ENCODE assay signal across 17 mouse cellular contexts in genomic region chrX:136986039-136986438, GRCm38 (mm10). TPM values are rescaled to one million over a fixed set of nuclear protein-coding genes. Genes with fewer than 3 reads are reported as not detected.
DNase-seq lines count a peak whose midpoint lies in the region; ATAC-seq and TF ChIP-seq lines count a peak whose summit lies in the region.
"Had no signal": no experiment of that assay in that cellular context is flagged by ENCODE, and none has a peak within 500 bp of the region (broad histone marks: within the 10 kb centered on the region; RNA-seq: fewer than 3 reads in every experiment).

No protein-coding gene starts in this region.

- TF ChIP-seq EP300 in liver, postnatal 0 days (IDR thresholded peaks at IDR 0.05; ENCODE audit: low read depth), result no peak

- ATAC-seq in liver, postnatal 0 days, result peak; percentile 44
- ATAC-seq in CD4-positive, CD25-positive, alpha-beta regulatory T cell, adult 4 months, result peak; percentile 70
- peak; percentile 98 for ATAC-seq in common myeloid progenitor, adult 5-6 weeks (replicated peaks; ENCODE audit: low read depth, poor library complexity, severe bottlenecking)
- ATAC-seq in neutrophil, adult 5-6 weeks (ENCODE audit: extremely low read depth, insufficient number of reproducible peaks, low FRiP score, poor library complexity, severe bottlenecking), result peak; percentile 90
- ATAC-seq in hindbrain, embryonic 13.5 days (ENCODE audit: low FRiP score), result no peak
- ATAC-seq in cerebellum, adult (ENCODE audit: insufficient number of reproducible peaks, low FRiP score, low TSS enrichment), result no peak
- ATAC-seq: forebrain, embryonic 13.5 days; hindbrain, postnatal 0 days had no signal

- H3K27ac ChIP-seq in liver, postnatal 0 days (ENCODE audit: low read depth), result no peak overlapping the region
- no peak overlapping the region for H3K27ac ChIP-seq in hindbrain, embryonic 13.5 days
- H3K27ac ChIP-seq: embryonic facial prominence, embryonic 15.5 days; forebrain, embryonic 13.5 days; hindbrain, postnatal 0 days; limb, embryonic 13.5 days; lung, embryonic 15.5 days; midbrain, embryonic 10.5 days had no signal

- H3K4me3 ChIP-seq in liver, postnatal 0 days (ENCODE audit: low read depth, low read length), result no peak overlapping the region
- H3K4me3 ChIP-seq in hindbrain, embryonic 13.5 days, result no peak overlapping the region
- H3K4me3 ChIP-seq: embryonic facial prominence, embryonic 15.5 days; forebrain, embryonic 13.5 days; limb, embryonic 13.5 days; lung, embryonic 15.5 days; midbrain, embryonic 10.5 days had no signal

- 0 out of 2 replicates have a peak, but pooled peaks cover 1% of the 10 kb centered on the region for H3K27me3 ChIP-seq in liver, postnatal 0 days (ENCODE audit: insufficient read depth, low read length)
- no peaks in the 10 kb centered on the region for H3K27me3 ChIP-seq in hindbrain, embryonic 13.5 days
- H3K27me3 ChIP-seq: embryonic facial prominence, embryonic 15.5 days; forebrain, embryonic 13.5 days; lung, embryonic 15.5 days had no signal

- no peak overlapping the region for H3K4me2 ChIP-seq in liver, postnatal 0 days (ENCODE audit: low read depth, low read length)
- H3K4me2 ChIP-seq in hindbrain, embryonic 13.5 days, result no peak overlapping the region
- H3K4me2 ChIP-seq: embryonic facial prominence, embryonic 15.5 days; forebrain, embryonic 13.5 days; limb, embryonic 13.5 days; lung, embryonic 15.5 days had no signal

- no peaks in the 10 kb centered on the region for H3K36me3 ChIP-seq in liver, postnatal 0 days (replicated peaks; ENCODE audit: insufficient read depth, low read length)
- H3K36me3 ChIP-seq in hindbrain, embryonic 13.5 days, result peaks cover 3% of the 10 kb centered on the region; the same call in 1 of the 2 replicates
- H3K36me3 ChIP-seq: embryonic facial prominence, embryonic 15.5 days; limb, embryonic 13.5 days; lung, embryonic 15.5 days; midbrain, embryonic 10.5 days had no signal

- TF ChIP-seq CTCF in liver, postnatal 0 days (IDR thresholded peaks at IDR 0.05; ENCODE audit: low read depth), result no peak

- no peaks in the 10 kb centered on the region for H3K4me1 ChIP-seq in liver, postnatal 0 days (ENCODE audit: insufficient read depth)
- peaks cover 1% of the 10 kb centered on the region for H3K4me1 ChIP-seq in hindbrain, embryonic 13.5 days (replicated peaks)
- H3K4me1 ChIP-seq: embryonic facial prominence, embryonic 15.5 days; forebrain, embryonic 13.5 days; limb, embryonic 13.5 days; lung, embryonic 15.5 days had no signal

- H3K9me3 ChIP-seq in liver, postnatal 0 days (ENCODE audit: low read length), result no peaks in the 10 kb centered on the region
- no peaks in the 10 kb centered on the region for H3K9me3 ChIP-seq in hindbrain, embryonic 13.5 days
- H3K9me3 ChIP-seq: embryonic facial prominence, embryonic 15.5 days; forebrain, embryonic 13.5 days; limb, embryonic 13.5 days; lung, embryonic 15.5 days; midbrain, embryonic 10.5 days had no signal

- no peak for DNase-seq in liver, postnatal 0 days
- no peak for DNase-seq in liver
- no peak for DNase-seq in gastrocnemius, postnatal 4 days (ENCODE audit: low spot score in 2 of 2)
- DNase-seq: cerebellum, adult 11-12 months; heart, adult 18-20 months; thymus, adult 2 months had no signal

- H3K9ac ChIP-seq in liver, postnatal 0 days (replicated peaks), result no peak overlapping the region
- H3K9ac ChIP-seq in hindbrain, embryonic 13.5 days, result no peak overlapping the region
- H3K9ac ChIP-seq: embryonic facial prominence, embryonic 15.5 days; forebrain, embryonic 13.5 days; limb, embryonic 13.5 days; lung, embryonic 15.5 days had no signal

RNA-seq across cellular contexts. Expression of gene Zcchc18, which starts 6.9 kb away (rescaled TPM):
- polyA plus RNA-seq in liver, postnatal 0 days (2015; fragmentation: Nextera tagmentation; extraction: Ambion mirVana), result 0.21 and 0.25 TPM in 2 replicates
- 10 to 100 TPM; 45.7 to 49.4 TPM for polyA plus RNA-seq in CD4-positive, CD25-positive, alpha-beta regulatory T cell, adult 4 months (2017; shearing (Covaris generic))
- 1.1 TPM in 1 of 2 replicates, not detected in the other for total RNA-seq in common myeloid progenitor, adult 5-6 weeks (2017)
- total RNA-seq in neutrophil, adult 5-6 weeks (2017), result 6.9 and 8.6 TPM in 2 replicates
- 264 and 268 TPM in 2 replicates for polyA plus RNA-seq in hindbrain, embryonic 13.5 days (2015; fragmentation: Nextera tagmentation; extraction: Ambion mirVana)
- total RNA-seq in gastrocnemius, postnatal 4 days (2021), result under 1 TPM; 0.22 to 0.39 TPM

RNA-seq across cellular contexts. Expression of gene Tmsb15b1, which starts 9.4 kb away (rescaled TPM):
- polyA plus RNA-seq in liver, postnatal 0 days (2015; fragmentation: Nextera tagmentation; extraction: Ambion mirVana), result 8.7 and 9.1 TPM in 2 replicates
- polyA plus RNA-seq in CD4-positive, CD25-positive, alpha-beta regulatory T cell, adult 4 months (2017; shearing (Covaris generic)), result 10 to 100 TPM; 24.2 to 27.3 TPM
- 5.6 and 12.8 TPM in 2 replicates for total RNA-seq in common myeloid progenitor, adult 5-6 weeks (2017)
- 5.3 and 7.0 TPM in 2 replicates for total RNA-seq in neutrophil, adult 5-6 weeks (2017)
- polyA plus RNA-seq in hindbrain, embryonic 13.5 days (2015; fragmentation: Nextera tagmentation; extraction: Ambion mirVana), result 38.3 and 46.4 TPM in 2 replicates
- total RNA-seq in gastrocnemius, postnatal 4 days (2021), result 1 to 10 TPM; 1.5 to 5.1 TPM
- total RNA-seq: heart, adult 18-20 months had no signal

RNA-seq across cellular contexts. Expression of gene Tmsb15l, which starts 9.4 kb away (rescaled TPM):
- 0.45 and 1.3 TPM in 2 replicates for polyA plus RNA-seq in liver, postnatal 0 days (2015; fragmentation: Nextera tagmentation; extraction: Ambion mirVana)
- 10 to 100 TPM in 1 of 2 experiments, 1 to 10 TPM in 1; 3.0 to 17.7 TPM for polyA plus RNA-seq in CD4-positive, CD25-positive, alpha-beta regulatory T cell, adult 4 months (2017; shearing (Covaris generic))
- 14.8 and 35.9 TPM in 2 replicates for total RNA-seq in common myeloid progenitor, adult 5-6 weeks (2017)
- total RNA-seq in neutrophil, adult 5-6 weeks (2017), result 3.7 and 6.6 TPM in 2 replicates
- polyA plus RNA-seq in hindbrain, embryonic 13.5 days (2015; fragmentation: Nextera tagmentation; extraction: Ambion mirVana), result 10.9 and 13.9 TPM in 2 replicates
- total RNA-seq in gastrocnemius, postnatal 4 days (2021), result under 1 TPM in 1 of 2 experiments, not detected in 1; 0.78 TPM
- total RNA-seq: heart, adult 18-20 months had no signal

RNA-seq across cellular contexts. Expression of gene Tmsb15b2, which starts 10.7 kb away (rescaled TPM):
- polyA plus RNA-seq in liver, postnatal 0 days (2015; fragmentation: Nextera tagmentation; extraction: Ambion mirVana), result 12.9 and 16.1 TPM in 2 replicates
- 10 to 100 TPM; 12.5 to 78.4 TPM for polyA plus RNA-seq in CD4-positive, CD25-positive, alpha-beta regulatory T cell, adult 4 months (2017; shearing (Covaris generic))
- not detected in 2 replicates for total RNA-seq in common myeloid progenitor, adult 5-6 weeks (2017)
- total RNA-seq in neutrophil, adult 5-6 weeks (2017), result 31.6 TPM in 1 of 2 replicates, not detected in the other
- 110 and 120 TPM in 2 replicates for polyA plus RNA-seq in hindbrain, embryonic 13.5 days (2015; fragmentation: Nextera tagmentation; extraction: Ambion mirVana)
- 10 to 100 TPM in 1 of 2 experiments, 1 to 10 TPM in 1; 5.6 to 22.0 TPM for total RNA-seq in gastrocnemius, postnatal 4 days (2021)
- polyA plus RNA-seq: thymus, adult 2 months had no signal

RNA-seq across cellular contexts. Expression of gene Slc25a53, which starts 52.1 kb away (rescaled TPM):
- polyA plus RNA-seq in liver, postnatal 0 days (2015; fragmentation: Nextera tagmentation; extraction: Ambion mirVana), result 2.0 and 2.5 TPM in 2 replicates
- 1 to 10 TPM; 5.9 to 9.5 TPM for polyA plus RNA-seq in CD4-positive, CD25-positive, alpha-beta regulatory T cell, adult 4 months (2017; shearing (Covaris generic))
- 6.3 and 10.5 TPM in 2 replicates for total RNA-seq in common myeloid progenitor, adult 5-6 weeks (2017)
- total RNA-seq in neutrophil, adult 5-6 weeks (2017), result 18.8 and 24.4 TPM in 2 replicates
- polyA plus RNA-seq in hindbrain, embryonic 13.5 days (2015; fragmentation: Nextera tagmentation; extraction: Ambion mirVana), result 15.9 and 18.6 TPM in 2 replicates
- total RNA-seq in gastrocnemius, postnatal 4 days (2021), result 1 to 10 TPM; 5.9 to 8.3 TPM

Comparison
In these comparisons a context has a peak if more than half of its experiments do, and no peak if none do; other contexts are left out.
1. ATAC-seq: peak in liver, postnatal 0 days (single experiment), CD4-positive, CD25-positive, alpha-beta regulatory T cell, adult 4 months (single experiment), common myeloid progenitor, adult 5-6 weeks (single experiment) and neutrophil, adult 5-6 weeks (single experiment); none in hindbrain, embryonic 13.5 days (single experiment) and cerebellum, adult (single experiment).